Mouse (Mus musculus) erythroblast, embryonic 14.5 days (primary cell): ENCODE data around the gene Prrx2. TPM values are rescaled to one million over a fixed set of nuclear protein-coding genes. Genes with fewer than 3 reads are reported as not detected.

ENCODE experiments used
- H3K27me3 ChIP-seq: 2 replicates; pipeline ENCODE4 v1.6.1; 2012; ENCODE audit warnings: inconsistent platforms; ENCODE audit not compliant: control insufficient read depth
- H3K36me3 ChIP-seq: 2 replicates; pipeline ENCODE4 v1.6.1; 2012; ENCODE audit warnings: mild to moderate bottlenecking, inconsistent platforms; ENCODE audit not compliant: control insufficient read depth
- H3K4me1 ChIP-seq: 2 replicates; pipeline ENCODE4 v1.6.1; 2012; ENCODE audit warnings: inconsistent platforms; ENCODE audit not compliant: control insufficient read depth
- H3K4me3 ChIP-seq: replicated peaks from 2 replicates; pipeline ENCODE3; 2012; ENCODE audit warnings: moderate library complexity, mild to moderate bottlenecking, inconsistent platforms
- H3K9me3 ChIP-seq: 2 replicates; pipeline ENCODE4 v1.6.1; 2012; ENCODE audit warnings: low read length, inconsistent platforms, mixed read lengths; ENCODE audit not compliant: control insufficient read depth
- GATA1 ChIP-seq: IDR thresholded peaks from 2 replicates; pipeline ENCODE4 v1.6.1; 2012; ENCODE audit warnings: low read length, inconsistent platforms, mixed read lengths
- TAL1 ChIP-seq: IDR thresholded peaks from 3 replicates; pipeline ENCODE4 v1.6.1; 2012; ENCODE audit warnings: low read length, inconsistent platforms, mixed read lengths
- polyA plus RNA-seq: library from polyadenylated mRNA; stranded (reverse); fragments of >175 nt; gene quantifications from 2 replicates; pipeline ENCODE4 v1.2.3, GENCODE M21; 2012

The Prrx2 gene
- polyA plus RNA-seq, 1 experiment, result not detected

GRCm38 (mm10) chr2:30857076-30857475 lies 22.3 kb downstream of the Prrx2 start:
- Histone ChIP-seq H3K36me3 (no peaks in the 10 kb centered on the region), H3K27me3 (peaks cover 10% of the 10 kb centered on the region), H3K9me3 (no peaks in the 10 kb centered on the region), H3K4me1 (no peaks in the 10 kb centered on the region), H3K4me3 (no peak overlapping the region)
- TF ChIP-seq GATA1 (no peak), TAL1 (no peak)

GRCm38 (mm10) chr2:30859782-30860181 lies 25.0 kb downstream of the Prrx2 start:
- Histone ChIP-seq H3K27me3 (peaks cover 21% of the 10 kb centered on the region), H3K9me3 (no peaks in the 10 kb centered on the region), H3K36me3 (no peaks in the 10 kb centered on the region), H3K4me3 (no peak overlapping the region), H3K4me1 (no peaks in the 10 kb centered on the region)
- TF ChIP-seq TAL1 (no peak), GATA1 (no peak)

- Histone ChIP-seq H3K36me3 (no peaks in the 10 kb centered on the region), H3K9me3 (no peaks in the 10 kb centered on the region), H3K4me1 (no peaks in the 10 kb centered on the region), H3K4me3 (no peak overlapping the region), H3K27me3 (peaks cover 36% of the 10 kb centered on the region)
- TF ChIP-seq TAL1 (no peak), GATA1 (no peak)
Observed at GRCm38 (mm10) chr2:30862081-30862480, 27.3 kb downstream of the Prrx2 start.

- Histone ChIP-seq H3K36me3 (no peaks in the 10 kb centered on the region), H3K4me1 (no peaks in the 10 kb centered on the region), H3K27me3 (peaks cover 36% of the 10 kb centered on the region)
Observed at GRCm38 (mm10) chr2:30863574-30863973, 28.8 kb downstream of the Prrx2 start.

GRCm38 (mm10) chr2:30864968-30865381 lies 30.2 kb downstream of the Prrx2 start:
- H3K4me1 ChIP-seq, result no peaks in the 10 kb centered on the region
- no peaks in the 10 kb centered on the region for H3K9me3 ChIP-seq
- H3K27me3 ChIP-seq, result peaks cover 36% of the 10 kb centered on the region
- no peak for TF ChIP-seq TAL1
- TF ChIP-seq GATA1, result no peak
- no peaks in the 10 kb centered on the region for H3K36me3 ChIP-seq
- H3K4me3 ChIP-seq, result no peak overlapping the region

More at GRCm38 (mm10) chr2:30863574-30863973, 28.8 kb downstream of the Prrx2 start:
- H3K4me3 ChIP-seq, result no peak overlapping the region
- TF ChIP-seq GATA1 (no peak), TAL1 (no peak)
- no peaks in the 10 kb centered on the region for H3K9me3 ChIP-seq

GRCm38 (mm10) chr2:30865426-30865825 lies 30.7 kb downstream of the Prrx2 start:
- no peak for TF ChIP-seq TAL1
- TF ChIP-seq GATA1, result no peak
- no peaks in the 10 kb centered on the region for H3K9me3 ChIP-seq
- H3K4me1 ChIP-seq, result no peaks in the 10 kb centered on the region
- no peak overlapping the region for H3K4me3 ChIP-seq
- H3K36me3 ChIP-seq, result no peaks in the 10 kb centered on the region
- peaks cover 36% of the 10 kb centered on the region for H3K27me3 ChIP-seq

GRCm38 (mm10) chr2:30870863-30871262 lies 36.1 kb downstream of the Prrx2 start:
- TF ChIP-seq TAL1, result no peak
- peaks cover 5% of the 10 kb centered on the region for H3K27me3 ChIP-seq
- no peaks in the 10 kb centered on the region for H3K4me1 ChIP-seq
- H3K4me3 ChIP-seq, result no peak overlapping the region
- no peaks in the 10 kb centered on the region for H3K36me3 ChIP-seq
- H3K9me3 ChIP-seq, result no peaks in the 10 kb centered on the region

- Histone ChIP-seq H3K4me3 (no peak overlapping the region), H3K27me3 (no peaks in the 10 kb centered on the region), H3K9me3 (no peaks in the 10 kb centered on the region), H3K36me3 (no peaks in the 10 kb centered on the region), H3K4me1 (no peaks in the 10 kb centered on the region)
- TF ChIP-seq GATA1, result no peak
- TF ChIP-seq TAL1, result no peak
Observed at GRCm38 (mm10) chr2:30872669-30873068, 37.9 kb downstream of the Prrx2 start.

- no peaks in the 10 kb centered on the region for H3K27me3 ChIP-seq
- H3K4me1 ChIP-seq, result no peaks in the 10 kb centered on the region
- TF ChIP-seq GATA1 (no peak), TAL1 (no peak)
- H3K36me3 ChIP-seq, result no peaks in the 10 kb centered on the region
- H3K9me3 ChIP-seq, result no peaks in the 10 kb centered on the region
- H3K4me3 ChIP-seq, result no peak overlapping the region
Observed at GRCm38 (mm10) chr2:30874445-30874844, 39.7 kb downstream of the Prrx2 start.

GRCm38 (mm10) chr2:30875096-30875495 lies 40.3 kb downstream of the Prrx2 start:
- no peak for TF ChIP-seq TAL1
- TF ChIP-seq GATA1, result no peak
- Histone ChIP-seq H3K9me3 (no peaks in the 10 kb centered on the region), H3K27me3 (no peaks in the 10 kb centered on the region), H3K36me3 (no peaks in the 10 kb centered on the region), H3K4me1 (no peaks in the 10 kb centered on the region), H3K4me3 (no peak overlapping the region)
